Mouse (Mus musculus) cerebellum, adult 2 months (tissue): ENCODE results near the gene Scyl2. TPM values are rescaled to one million over a fixed set of nuclear protein-coding genes. Genes with fewer than 3 reads are reported as not detected.

Source experiments
- DNase-seq, 2 experiments: peaks; one replicate each; pipeline ENCODE4 v3.0.0; 2021
- H3K27ac ChIP-seq: fragments of 200-500 bp; 2 replicates; pipeline ENCODE4 v1.5.1; 2012; ENCODE audit warnings: low read length, control low read depth, inconsistent platforms; ENCODE audit not compliant: insufficient read depth
- H3K27me3 ChIP-seq: fragments of 200-500 bp; 2 replicates; pipeline ENCODE4 v1.6.1; 2012; ENCODE audit warnings: inconsistent platforms, mild to moderate bottlenecking, low read length, moderate library complexity; ENCODE audit not compliant: control insufficient read depth, insufficient read depth
- H3K4me1 ChIP-seq: fragments of 200-500 bp; 2 replicates; pipeline ENCODE4 v1.6.1; 2011; ENCODE audit warnings: low read length; ENCODE audit not compliant: control insufficient read depth, insufficient read depth
- H3K4me3 ChIP-seq: fragments of 200-500 bp; replicated peaks from 2 replicates; pipeline ENCODE3; 2011; ENCODE audit warnings: mild to moderate bottlenecking, low read depth, low read length, control low read depth; ENCODE audit not compliant: insufficient read depth
- CTCF ChIP-seq: fragments of 200-500 bp; IDR thresholded peaks from 2 replicates; pipeline ENCODE4 v1.5.1; 2011; ENCODE audit warnings: low read depth, mild to moderate bottlenecking, control low read depth, low read length, moderate library complexity, borderline replicate concordance; ENCODE audit not compliant: insufficient read depth
- POLR2A ChIP-seq: fragments of 200-500 bp; IDR thresholded peaks from 2 replicates; pipeline ENCODE4 v1.6.1; 2011; ENCODE audit warnings: low read length, control low read depth, borderline replicate concordance; ENCODE audit not compliant: insufficient read depth
- WGBS: fragments of 180-500 bp; shearing (Covaris S2); methylation state at CpG from one replicate; pipeline ENCODE4 v1.1.7; 2018; 5-methylcytosine and 5-hydroxymethylcytosine counted together
- polyA plus RNA-seq: library from polyadenylated mRNA; depleted of rRNA; stranded (reverse); fragments of >200 nt; gene quantifications from 2 replicates; pipeline ENCODE4 v1.2.3, GENCODE M21; 2012

Scyl2 gene
- polyA plus RNA-seq, 1 experiment = 29.7 TPM

GRCm38 (mm10) chr10:89687455-89687854 is 1.4 kb upstream of the Scyl2 start:
- 84% methylated on average over 2 of the region's 2 CpGs for WGBS
- DNase-seq = no peak
- no peaks in the 10 kb centered on the region for H3K27me3 ChIP-seq
- H3K27ac ChIP-seq = no peak overlapping the region
- peaks cover 7% of the 10 kb centered on the region for H3K4me1 ChIP-seq
- no peak overlapping the region for H3K4me3 ChIP-seq
- TF ChIP-seq POLR2A (no peak), CTCF (no peak)

- H3K27ac ChIP-seq = peak overlapping the region; percentile 92
- H3K27me3 ChIP-seq = no peaks in the 10 kb centered on the region
- WGBS = 1% methylated on average over 51 of the region's 51 CpGs
- peak overlapping the region; percentile 97 for H3K4me3 ChIP-seq
- peaks cover 7% of the 10 kb centered on the region for H3K4me1 ChIP-seq
- TF ChIP-seq CTCF = no peak
- no peak for TF ChIP-seq POLR2A
- DNase-seq = no peak
Measured at GRCm38 (mm10) chr10:89685391-89686138, 520 bp downstream of the Scyl2 start.

- no peak for DNase-seq
- no peak overlapping the region for H3K27ac ChIP-seq
- no peak overlapping the region for H3K4me3 ChIP-seq
- H3K27me3 ChIP-seq = no peaks in the 10 kb centered on the region
- H3K4me1 ChIP-seq = peaks cover 10% of the 10 kb centered on the region
- TF ChIP-seq CTCF (no peak), POLR2A (no peak)
- 73% methylated on average over 10 of the region's 10 CpGs for WGBS
Measured at GRCm38 (mm10) chr10:89682961-89683360, 3.1 kb downstream of the Scyl2 start.

- H3K27ac ChIP-seq = no peak overlapping the region
- peaks cover 9% of the 10 kb centered on the region for H3K4me1 ChIP-seq
- no peaks in the 10 kb centered on the region for H3K27me3 ChIP-seq
- no peak for TF ChIP-seq POLR2A
- TF ChIP-seq CTCF = no peak
- DNase-seq = no peak
- WGBS = 84% methylated on average over 1 of the region's 1 CpGs
- no peak overlapping the region for H3K4me3 ChIP-seq
Measured at GRCm38 (mm10) chr10:89682157-89682556, 3.9 kb downstream of the Scyl2 start.

GRCm38 (mm10) chr10:89681706-89682105 is 4.4 kb downstream of the Scyl2 start:
- TF ChIP-seq CTCF = no peak
- TF ChIP-seq POLR2A = no peak
- peaks cover 9% of the 10 kb centered on the region for H3K4me1 ChIP-seq
- H3K27me3 ChIP-seq = no peaks in the 10 kb centered on the region
- DNase-seq = no peak
- WGBS = 85% methylated on average over 4 of the region's 4 CpGs
- no peak overlapping the region for H3K27ac ChIP-seq
- H3K4me3 ChIP-seq = no peak overlapping the region

GRCm38 (mm10) chr10:89680517-89680916 is 5.6 kb downstream of the Scyl2 start:
- H3K27ac ChIP-seq = no peak overlapping the region
- H3K27me3 ChIP-seq = no peaks in the 10 kb centered on the region
- peaks cover 12% of the 10 kb centered on the region for H3K4me1 ChIP-seq
- no peak for DNase-seq
- TF ChIP-seq POLR2A (no peak), CTCF (no peak)
- no peak overlapping the region for H3K4me3 ChIP-seq
- WGBS = 90% methylated on average over 3 of the region's 3 CpGs

GRCm38 (mm10) chr10:89679448-89679847 is 6.6 kb downstream of the Scyl2 start:
- peaks cover 12% of the 10 kb centered on the region for H3K4me1 ChIP-seq
- 33% methylated on average over 1 of the region's 1 CpGs for WGBS
- no peaks in the 10 kb centered on the region for H3K27me3 ChIP-seq
- H3K4me3 ChIP-seq = no peak overlapping the region
- H3K27ac ChIP-seq = no peak overlapping the region
- TF ChIP-seq POLR2A = no peak
- no peak for DNase-seq

GRCm38 (mm10) chr10:89678054-89678453 is 8.0 kb downstream of the Scyl2 start:
- Histone ChIP-seq H3K27ac (no peak overlapping the region), H3K4me3 (no peak overlapping the region), H3K27me3 (no peaks in the 10 kb centered on the region), H3K4me1 (peaks cover 12% of the 10 kb centered on the region)
- 92% methylated on average over 4 of the region's 4 CpGs for WGBS
- DNase-seq = no peak
- TF ChIP-seq CTCF (no peak), POLR2A (no peak)
